Mouse (Mus musculus) cortical plate, adult 2 months (tissue): ENCODE measurements at regions not wholly inside any gene's neighbourhood (a gene's known extent, or its start where the extent isn't known, plus 50 kb on each side); places are given as distances from the start of the nearest gene placed in this dataset.

Source experiments
- CTCF ChIP-seq: fragments of 200-500 bp; IDR thresholded peaks from 2 replicates; pipeline ENCODE4 v1.5.1; 2011; ENCODE audit warnings: mild to moderate bottlenecking, control low read depth, low read length; ENCODE audit not compliant: insufficient read depth; ENCODE audit errors: extremely low read depth
- POLR2A ChIP-seq: fragments of 200-500 bp; IDR thresholded peaks from 2 replicates; pipeline ENCODE4 v1.6.1; 2011; ENCODE audit warnings: mild to moderate bottlenecking, low read length, control low read depth; ENCODE audit not compliant: insufficient read depth; ENCODE audit errors: extremely low read depth

DNA sequence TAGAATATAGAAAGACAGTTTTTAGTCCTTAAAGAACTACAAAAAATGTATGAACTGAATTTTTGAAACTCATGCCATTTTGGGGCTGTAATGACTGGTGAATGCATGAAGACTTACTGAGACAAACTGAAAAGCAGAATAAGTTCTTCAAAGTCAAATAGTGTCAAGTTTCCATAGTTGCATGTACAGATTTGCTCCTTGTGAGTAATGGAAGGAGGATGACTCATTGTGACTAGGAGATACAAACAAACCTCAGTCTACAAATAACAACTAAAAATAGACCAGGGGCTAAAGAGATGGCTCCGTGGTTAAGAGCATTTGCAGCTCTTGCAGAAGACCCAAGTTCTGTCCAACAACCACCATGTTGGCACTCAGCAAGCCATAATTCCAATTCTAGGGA is 342.5 kb downstream of the Arl4a start:
- TF ChIP-seq POLR2A (no peak), CTCF (no peak)
